Comparison of ENCODE assay signal across 11 mouse cellular contexts in genomic region chr15:78402423-78402822, GRCm38 (mm10). TPM values are rescaled to one million over a fixed set of nuclear protein-coding genes. Genes with fewer than 3 reads are reported as not detected.
A peak's percentile ranks its signal among the peaks of the same experiment; 100 is the strongest.
DNase-seq lines count a peak whose midpoint lies in the region; ATAC-seq and TF ChIP-seq lines count a peak whose summit lies in the region.
"Had no signal": no experiment of that assay in that cellular context is flagged by ENCODE, and none has a peak within 500 bp of the region (broad histone marks: within the 10 kb centered on the region; RNA-seq: fewer than 3 reads in every experiment).

No protein-coding gene starts in this region.

- no peak overlapping the region for H3K9ac ChIP-seq in liver, embryonic 14.5 days (replicated peaks)
- H3K9ac ChIP-seq: neural tube, embryonic 12.5 days had no signal

- H3K4me2 ChIP-seq in liver, embryonic 14.5 days (ENCODE audit: low read depth), result peak overlapping the region; percentile 92
- H3K4me2 ChIP-seq: neural tube, embryonic 12.5 days had no signal

- TF ChIP-seq POLR2A in testis, adult 2 months (IDR thresholded peaks at IDR 0.05; ENCODE audit: control insufficient read depth, low read depth, low read length), result no peak

- TF ChIP-seq CTCF in liver, embryonic 14.5 days (IDR thresholded peaks at IDR 0.05; ENCODE audit: low read depth), result no peak
- TF ChIP-seq CTCF in testis, adult 2 months (IDR thresholded peaks at IDR 0.05; ENCODE audit: control insufficient read depth, insufficient read depth, insufficient replicate concordance, low read depth, low read length), result no peak

- H3K27ac ChIP-seq in liver, embryonic 14.5 days, result peak overlapping the region; percentile 16; the same call in 1 of the 2 replicates
- H3K27ac ChIP-seq in testis, adult 2 months (ENCODE audit: control insufficient read depth, insufficient read depth, low read depth, low read length), result peak overlapping the region; percentile 49
- H3K27ac ChIP-seq: neural tube, embryonic 12.5 days had no signal

- H3K27me3 ChIP-seq in liver, embryonic 14.5 days (ENCODE audit: control insufficient read depth, insufficient read depth, low read length), result no peaks in the 10 kb centered on the region
- H3K27me3 ChIP-seq in testis, adult 2 months (ENCODE audit: control insufficient read depth, insufficient read depth, low read length), result no peaks in the 10 kb centered on the region
- H3K27me3 ChIP-seq: neural tube, embryonic 12.5 days had no signal

- H3K9me3 ChIP-seq in liver, embryonic 14.5 days (ENCODE audit: control insufficient read depth, low read length), result no peaks in the 10 kb centered on the region
- H3K9me3 ChIP-seq: neural tube, embryonic 12.5 days had no signal

- WGBS in liver, embryonic 14.5 days (ENCODE audit: insufficient replicate concordance), result 71% methylated on average over 7 of the region's 7 CpGs

- DNase-seq in cerebellum, adult 11-12 months, result peak; percentile 17
- DNase-seq in cerebellum, adult 18-20 months, result no peak
- peak; percentile 61 for DNase-seq in ovary, postnatal 36 days (ENCODE audit: low spot score)
- no peak for DNase-seq in ovary, postnatal 10 days (ENCODE audit: low spot score)
- no peak for DNase-seq in liver, embryonic 14.5 days (ENCODE audit: low read depth in 3 of 3, low spot score in 3 of 3)
- no peak for DNase-seq in embryo, embryonic 11 days
- DNase-seq in frontal cortex, postnatal 14 days (ENCODE audit: low spot score in 2 of 2), result no peak
- DNase-seq: thymus, postnatal 4 days had no signal

- no peak for TF ChIP-seq EP300 in liver, embryonic 14.5 days (IDR thresholded peaks at IDR 0.05; ENCODE audit: low read depth)

- no peak for ATAC-seq in liver, embryonic 14.5 days (ENCODE audit: insufficient read depth)

- peaks cover 16 to 38% of the 10 kb centered on the region in 2 experiments for H3K4me1 ChIP-seq in liver, embryonic 14.5 days (replicated peaks; ENCODE audit: control insufficient read depth in 2 of 2, insufficient read depth in 2 of 2, low read length in 1 of 2)
- peaks cover 37% of the 10 kb centered on the region for H3K4me1 ChIP-seq in testis, adult 2 months (ENCODE audit: control insufficient read depth, insufficient read depth, low read length)

- no peaks in the 10 kb centered on the region for H3K36me3 ChIP-seq in liver, embryonic 14.5 days (replicated peaks; ENCODE audit: control insufficient read depth, insufficient read depth, low read depth)
- H3K36me3 ChIP-seq in testis, adult 2 months (ENCODE audit: control insufficient read depth, insufficient read depth, low read length), result no peaks in the 10 kb centered on the region
- H3K36me3 ChIP-seq: neural tube, embryonic 12.5 days had no signal

- H3K4me3 ChIP-seq in liver, embryonic 14.5 days (ENCODE audit: insufficient read depth in 1 of 2, low read depth in 2 of 2, low read length in 2 of 2), result no peak overlapping the region
- no peak overlapping the region for H3K4me3 ChIP-seq in testis, adult 2 months (ENCODE audit: control insufficient read depth, low read depth, low read length)
- H3K4me3 ChIP-seq: neural tube, embryonic 12.5 days had no signal

RNA-seq across cellular contexts. Expression of gene Tst, which starts 3.3 kb away (rescaled TPM):
- polyA plus RNA-seq in liver, embryonic 14.5 days (2012; rRNA removed), result 90.5 and 90.6 TPM in 2 replicates
- polyA plus RNA-seq in liver, embryonic 14.5 days (2014; fragmentation: Nextera tagmentation; extraction: Ambion mirVana), result 168 and 179 TPM in 2 replicates
- 29.8 and 38.6 TPM in 2 replicates for polyA plus RNA-seq in testis, adult 2 months (2012; rRNA removed)

RNA-seq across cellular contexts. Expression of gene Mpst, which starts 3.8 kb away (rescaled TPM):
- polyA plus RNA-seq in liver, embryonic 14.5 days (2012; rRNA removed), result 90.7 and 101 TPM in 2 replicates
- polyA plus RNA-seq in liver, embryonic 14.5 days (2014; fragmentation: Nextera tagmentation; extraction: Ambion mirVana), result 6.0 and 6.8 TPM in 2 replicates
- 5.1 and 6.4 TPM in 2 replicates for polyA plus RNA-seq in testis, adult 2 months (2012; rRNA removed)

RNA-seq across cellular contexts. Expression of gene Tex33, which starts 6.7 kb away (rescaled TPM):
- 0.08 TPM in 1 of 2 replicates, not detected in the other for polyA plus RNA-seq in liver, embryonic 14.5 days (2012; rRNA removed)
- polyA plus RNA-seq in liver, embryonic 14.5 days (2014; fragmentation: Nextera tagmentation; extraction: Ambion mirVana), result not detected in 2 replicates
- polyA plus RNA-seq in testis, adult 2 months (2012; rRNA removed), result 1,340 and 1,395 TPM in 2 replicates
- polyA plus RNA-seq: limb, embryonic 11.5 days; neural tube, embryonic 12.5 days had no signal

RNA-seq across cellular contexts. Expression of gene Kctd17, which starts 25.9 kb away (rescaled TPM):
- 7.1 and 8.7 TPM in 2 replicates for polyA plus RNA-seq in liver, embryonic 14.5 days (2012; rRNA removed)
- 3.0 and 3.3 TPM in 2 replicates for polyA plus RNA-seq in liver, embryonic 14.5 days (2014; fragmentation: Nextera tagmentation; extraction: Ambion mirVana)
- polyA plus RNA-seq in testis, adult 2 months (2012; rRNA removed), result 12.2 and 12.3 TPM in 2 replicates

Comparison
In these comparisons a context has a peak if more than half of its experiments do, and no peak if none do; other contexts are left out.
1. DNase-seq: peak in cerebellum, adult 11-12 months (single experiment) and ovary, postnatal 36 days (single experiment); none in cerebellum, adult 18-20 months (0 of 2), ovary, postnatal 10 days (single experiment), liver, embryonic 14.5 days (0 of 3), embryo, embryonic 11 days (single experiment) and frontal cortex, postnatal 14 days (0 of 2).
2. RNA of gene Tex33, which starts 6.7 kb away (polyA plus RNA-seq): 1,340 to 1,395 TPM in testis, adult 2 months; 0.08 TPM in liver, embryonic 14.5 days; every median in the first group is over 1,000 times any median in the second.